Mouse (Mus musculus) midbrain, postnatal 0 days (tissue): ENCODE measurements around the gene Grk4. TPM values are rescaled to one million over a fixed set of nuclear protein-coding genes. Genes with fewer than 3 reads are reported as not detected.

Experiments used
- ATAC-seq: fragments of 200-750 bp; cut with Nextera tagmentation; 2 replicates; pipeline ENCODE4 v1.8.0; 2017; ENCODE audit warnings: moderate number of reproducible peaks, mild to moderate bottlenecking, moderate TSS enrichment, moderate library complexity; ENCODE audit not compliant: low FRiP score
- DNase-seq: peaks from one replicate; pipeline ENCODE4 v3.0.0-alpha.2; 2015; ENCODE audit warnings: low spot score
- H3K27ac ChIP-seq: fragments of 300-500 bp; sonication (generic); 2 replicates; pipeline ENCODE4 v1.5.1; 2014; ENCODE audit warnings: low read depth, mild to moderate bottlenecking, low read length, mixed read lengths
- H3K27me3 ChIP-seq: fragments of 300-500 bp; sonication (generic); 2 replicates; pipeline ENCODE4 v1.6.1; 2014; ENCODE audit warnings: low read length, control low read depth, mixed read lengths; ENCODE audit not compliant: insufficient read depth
- H3K36me3 ChIP-seq: fragments of 300-500 bp; sonication (generic); 2 replicates; pipeline ENCODE4 v1.6.1; 2014; ENCODE audit warnings: low read length, control low read depth, mixed read lengths; ENCODE audit not compliant: insufficient read depth
- H3K4me1 ChIP-seq: fragments of 300-500 bp; sonication (generic); 2 replicates; pipeline ENCODE4 v1.6.1; 2014; ENCODE audit warnings: mild to moderate bottlenecking, control low read depth, antibody characterized with exemption, low read length, mixed read lengths; ENCODE audit not compliant: insufficient read depth
- H3K4me2 ChIP-seq: fragments of 300-500 bp; sonication (generic); 2 replicates; pipeline ENCODE4 v1.6.1; 2014; ENCODE audit warnings: low read depth, mild to moderate bottlenecking, low read length, mixed read lengths; ENCODE audit not compliant: poor library complexity, severe bottlenecking
- H3K4me3 ChIP-seq: fragments of 300-500 bp; sonication (generic); 2 replicates; pipeline ENCODE4 v1.5.1; 2014; ENCODE audit warnings: low read depth, mild to moderate bottlenecking, low read length, moderate library complexity
- H3K9ac ChIP-seq: fragments of 300-500 bp; sonication (generic); replicated peaks from 2 replicates; pipeline ENCODE4 v1.6.1; 2014; ENCODE audit warnings: mild to moderate bottlenecking, low read length, moderate library complexity, mixed read lengths; ENCODE audit not compliant: poor library complexity, severe bottlenecking
- H3K9me3 ChIP-seq: fragments of 300-500 bp; sonication (generic); 2 replicates; pipeline ENCODE4 v1.6.1; 2016; ENCODE audit warnings: low read length, control low read depth
- CTCF ChIP-seq: IDR thresholded peaks from 2 replicates; pipeline ENCODE4 v1.5.1; 2016; ENCODE audit warnings: antibody characterized with exemption, mild to moderate bottlenecking
- WGBS: fragments of 180-500 bp; shearing (Covaris S2); extraction: QIAGEN DNeasy Blood & Tissue Kit; methylation state at CpG from one replicate; pipeline ENCODE4 v1.1.7; 2014; 5-methylcytosine and 5-hydroxymethylcytosine counted together
- polyA plus RNA-seq: library from polyadenylated mRNA; unstranded; fragments of >200 nt; fragmentation: Nextera tagmentation; extraction: Ambion mirVana; gene quantifications from 2 replicates; pipeline ENCODE4 v1.2.1, GENCODE M21; 2015
- total RNA-seq: library from RNA; depleted of rRNA; stranded (reverse); fragments of >200 nt; gene quantifications from 2 replicates; pipeline ENCODE4 v1.2.3, GENCODE M21; 2014

Gene Grk4
- total and polyA plus RNA-seq, 2 experiments from 2014 or later, result 3.0 to 4.2 TPM

- H3K9me3 ChIP-seq, result no peaks in the 10 kb centered on the region
- H3K36me3 ChIP-seq, result no peaks in the 10 kb centered on the region
- WGBS, result under 1% methylated on average over 35 of the region's 35 CpGs
- H3K27ac ChIP-seq, result peak within 1 kb of the TSS; percentile 93
- DNase-seq, result peak; percentile 98
- no peaks in the 10 kb centered on the region for H3K27me3 ChIP-seq
- peak; percentile 97 for ATAC-seq
- H3K9ac ChIP-seq, result peak within 1 kb of the TSS; percentile 92
- peak within 1 kb of the TSS; percentile 100 for H3K4me3 ChIP-seq
- peak; percentile 46 for TF ChIP-seq CTCF
- H3K4me1 ChIP-seq, result no peaks in the 10 kb centered on the region; the same call in 1 of the 2 replicates
- H3K4me2 ChIP-seq, result peak within 1 kb of the TSS; percentile 92
Measured at GRCm38 (mm10) chr5:34761509-34761908, 101.3 kb downstream of the Grk4 start, which contains the start of gene Htt. Htt (plus strand) TSS chr5:34761740.

GRCm38 (mm10) chr5:34761934-34762611 lies 101.9 kb downstream of the Grk4 start:
- Histone ChIP-seq H3K9ac (peak overlapping the region; percentile 92), H3K4me1 (no peaks in the 10 kb centered on the region; the same call in 1 of the 2 replicates), H3K27ac (peak overlapping the region; percentile 93), H3K9me3 (no peaks in the 10 kb centered on the region), H3K27me3 (no peaks in the 10 kb centered on the region), H3K36me3 (no peaks in the 10 kb centered on the region), H3K4me2 (peak overlapping the region; percentile 92), H3K4me3 (peak overlapping the region; percentile 100)
- ATAC-seq (peak; percentile 57), DNase-seq (peak; percentile 63)
- TF ChIP-seq CTCF, result no peak
- 4% methylated on average over 38 of the region's 54 CpGs for WGBS

GRCm38 (mm10) chr5:34771818-34772217 lies 111.6 kb downstream of the Grk4 start:
- H3K4me1 ChIP-seq, result no peaks in the 10 kb centered on the region
- WGBS, result 90% methylated on average over 3 of the region's 3 CpGs
- no peak for TF ChIP-seq CTCF
- no peak overlapping the region for H3K9ac ChIP-seq
- H3K27ac ChIP-seq, result no peak overlapping the region
- no peaks in the 10 kb centered on the region for H3K9me3 ChIP-seq
- no peaks in the 10 kb centered on the region for H3K36me3 ChIP-seq
- H3K4me3 ChIP-seq, result no peak overlapping the region
- no peak overlapping the region for H3K4me2 ChIP-seq
- no peaks in the 10 kb centered on the region for H3K27me3 ChIP-seq
- DNase-seq, result no peak
- ATAC-seq, result no peak

GRCm38 (mm10) chr5:34772696-34773245 lies 112.6 kb downstream of the Grk4 start:
- Histone ChIP-seq H3K27me3 (no peaks in the 10 kb centered on the region), H3K36me3 (no peaks in the 10 kb centered on the region), H3K9ac (no peak overlapping the region), H3K4me3 (no peak overlapping the region), H3K27ac (no peak overlapping the region), H3K9me3 (no peaks in the 10 kb centered on the region), H3K4me1 (no peaks in the 10 kb centered on the region), H3K4me2 (no peak overlapping the region)
- TF ChIP-seq CTCF, result no peak
- WGBS, result 93% methylated on average over 4 of the region's 4 CpGs
- no peak for DNase-seq
- no peak for ATAC-seq

GRCm38 (mm10) chr5:34773392-34773791 lies 113.2 kb downstream of the Grk4 start:
- WGBS, result 94% methylated on average over 2 of the region's 2 CpGs
- no peak for TF ChIP-seq CTCF
- Histone ChIP-seq H3K4me3 (no peak overlapping the region), H3K9ac (no peak overlapping the region), H3K27ac (no peak overlapping the region), H3K4me2 (no peak overlapping the region), H3K27me3 (no peaks in the 10 kb centered on the region), H3K9me3 (no peaks in the 10 kb centered on the region), H3K4me1 (no peaks in the 10 kb centered on the region), H3K36me3 (no peaks in the 10 kb centered on the region)
- DNase-seq (no peak), ATAC-seq (no peak)

- H3K9ac ChIP-seq, result no peak overlapping the region
- H3K4me1 ChIP-seq, result no peaks in the 10 kb centered on the region
- H3K36me3 ChIP-seq, result peaks cover 9% of the 10 kb centered on the region
- H3K9me3 ChIP-seq, result no peaks in the 10 kb centered on the region
- no peak overlapping the region for H3K4me3 ChIP-seq
- no peak for TF ChIP-seq CTCF
- no peak overlapping the region for H3K27ac ChIP-seq
- 95% methylated on average over 3 of the region's 3 CpGs for WGBS
- H3K27me3 ChIP-seq, result no peaks in the 10 kb centered on the region
- no peak for ATAC-seq
- no peak for DNase-seq
- no peak overlapping the region for H3K4me2 ChIP-seq
Measured at GRCm38 (mm10) chr5:34785027-34785426, 124.8 kb downstream of the Grk4 start.
